Mouse (Mus musculus): ENCODE results near the gene Frmd4b.

DNA sequence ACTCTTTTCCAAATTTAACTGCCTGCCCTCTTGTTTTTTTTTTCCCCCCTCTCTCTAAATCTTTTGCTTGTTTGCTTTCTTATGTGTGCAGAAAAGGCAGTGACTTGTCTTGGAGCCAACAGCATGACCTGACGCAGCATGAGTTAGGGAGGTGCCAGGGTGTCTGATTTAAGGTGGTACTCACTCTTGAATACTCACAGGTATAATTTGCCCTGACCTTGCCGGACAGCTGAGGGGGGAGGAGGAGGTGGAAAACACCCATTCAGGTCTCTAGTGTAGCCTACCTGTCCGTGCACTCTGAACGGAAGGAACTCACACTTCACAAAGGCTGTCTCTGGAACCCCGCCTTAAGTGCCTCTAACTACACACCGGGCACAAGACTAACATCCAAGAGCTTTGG is 338.5 kb downstream of the Frmd4b start:
- no peak for TF ChIP-seq POLR2A (IDR thresholded peaks at IDR 0.05; ENCODE audit: borderline replicate concordance, extremely low read depth, low read depth, low read length)
- no peak for TF ChIP-seq CTCF (IDR thresholded peaks at IDR 0.05; ENCODE audit: insufficient read depth, low read length)
